In the genomic region with DNA sequence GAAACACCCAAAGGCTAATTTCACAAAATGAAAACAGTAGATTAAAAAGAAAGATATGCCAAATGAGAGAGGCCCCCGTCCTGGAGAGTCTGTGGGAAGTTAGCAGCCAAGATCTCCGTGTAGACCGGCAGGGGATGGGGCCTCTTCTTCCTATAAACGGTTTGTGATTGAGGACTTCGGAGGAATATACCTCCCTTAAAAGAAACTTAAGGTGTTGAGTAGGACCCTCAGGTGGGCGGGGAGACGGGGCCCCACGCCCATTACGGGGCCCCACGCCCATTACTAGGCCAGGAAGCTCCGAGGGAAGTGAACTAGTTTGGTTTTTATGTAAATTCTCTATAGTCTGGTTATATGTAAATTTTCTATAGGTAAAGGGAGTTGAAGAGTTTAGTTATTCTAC, we compare ENCODE assay signal across 13 mouse cellular contexts. TPM values are rescaled to one million over a fixed set of nuclear protein-coding genes. Genes with fewer than 3 reads are reported as not detected.
DNase-seq lines count a peak whose midpoint lies in the region; ATAC-seq and TF ChIP-seq lines count a peak whose summit lies in the region.
"Had no signal": no experiment of that assay in that cellular context is flagged by ENCODE, and none has a peak within 500 bp of the region (broad histone marks: within the 10 kb centered on the region; RNA-seq: fewer than 3 reads in every experiment).

A gene (minus strand): TSS at position 233 of the 400 bp plus-strand sequence.

- peaks cover 62% of the 10 kb centered on the region for H3K27me3 ChIP-seq in midbrain, embryonic 12.5 days
- H3K27me3 ChIP-seq in midbrain, embryonic 14.5 days (ENCODE audit: control insufficient read depth, insufficient read depth, low read length): peaks cover 25% of the 10 kb centered on the region
- peaks cover 71% of the 10 kb centered on the region for H3K27me3 ChIP-seq in embryonic facial prominence, embryonic 10.5 days (replicated peaks; ENCODE audit: low read depth, poor library complexity, severe bottlenecking)
- H3K27me3 ChIP-seq in hindbrain, embryonic 12.5 days: peaks cover 49% of the 10 kb centered on the region

- H3K4me3 ChIP-seq in midbrain, embryonic 12.5 days: no peak within 1 kb of the TSS; the same call in 1 of the 2 replicates
- H3K4me3 ChIP-seq in midbrain, embryonic 14.5 days (replicated peaks; ENCODE audit: low read depth, low read length): no peak within 1 kb of the TSS
- peak within 1 kb of the TSS; percentile 27 for H3K4me3 ChIP-seq in embryonic facial prominence, embryonic 10.5 days
- H3K4me3 ChIP-seq in hindbrain, embryonic 12.5 days: no peak within 1 kb of the TSS
- no peak within 1 kb of the TSS for H3K4me3 ChIP-seq in left cerebral cortex, adult 2 months

- peaks cover 20% of the 10 kb centered on the region for H3K4me1 ChIP-seq in midbrain, embryonic 12.5 days
- peaks cover 9% of the 10 kb centered on the region; the same call in 1 of the 2 replicates for H3K4me1 ChIP-seq in midbrain, embryonic 14.5 days (ENCODE audit: control insufficient read depth, insufficient read depth, low read length)
- peaks cover 18% of the 10 kb centered on the region for H3K4me1 ChIP-seq in embryonic facial prominence, embryonic 10.5 days
- H3K4me1 ChIP-seq in hindbrain, embryonic 12.5 days: peaks cover 12% of the 10 kb centered on the region; the same call in 1 of the 2 replicates

- ATAC-seq in midbrain, embryonic 12.5 days (ENCODE audit: low FRiP score, low read depth): no peak
- ATAC-seq in midbrain, embryonic 14.5 days (ENCODE audit: low FRiP score, low TSS enrichment): no peak
- no peak for ATAC-seq in hindbrain, embryonic 12.5 days (ENCODE audit: low FRiP score)

- no peak for TF ChIP-seq CTCF in left cerebral cortex, adult 2 months (IDR thresholded peaks at IDR 0.05)

- H3K36me3 ChIP-seq in midbrain, embryonic 12.5 days: no peaks in the 10 kb centered on the region
- no peaks in the 10 kb centered on the region for H3K36me3 ChIP-seq in midbrain, embryonic 14.5 days (ENCODE audit: control insufficient read depth, insufficient read depth, low read length)
- H3K36me3 ChIP-seq in embryonic facial prominence, embryonic 10.5 days (replicated peaks): no peaks in the 10 kb centered on the region
- H3K36me3 ChIP-seq in hindbrain, embryonic 12.5 days: no peaks in the 10 kb centered on the region

- no peaks in the 10 kb centered on the region for H3K9me3 ChIP-seq in midbrain, embryonic 12.5 days
- no peaks in the 10 kb centered on the region for H3K9me3 ChIP-seq in midbrain, embryonic 14.5 days (ENCODE audit: control insufficient read depth, low read length)
- H3K9me3 ChIP-seq in embryonic facial prominence, embryonic 10.5 days: no peaks in the 10 kb centered on the region
- H3K9me3 ChIP-seq in hindbrain, embryonic 12.5 days (replicated peaks): no peaks in the 10 kb centered on the region; the same call in 1 of the 2 replicates

- intact Hi-C loops in left cerebral cortex, adult 2 months (cut with DNase I): no loop called here

- peak within 1 kb of the TSS; percentile 35 for H3K4me2 ChIP-seq in midbrain, embryonic 12.5 days (replicated peaks)
- no peak within 1 kb of the TSS; the same call in 1 of the 2 replicates for H3K4me2 ChIP-seq in midbrain, embryonic 14.5 days (ENCODE audit: low read length)
- peak within 1 kb of the TSS; percentile 3; the same call in 1 of the 2 replicates for H3K4me2 ChIP-seq in hindbrain, embryonic 12.5 days (replicated peaks)
- H3K4me2 ChIP-seq: liver, embryonic 11.5 days had no signal

- DNase-seq in midbrain, embryonic 14.5 days: no peak
- no peak for DNase-seq in embryonic facial prominence, embryonic 10.5 days (ENCODE audit: low spot score)
- DNase-seq in naive thymus-derived CD4-positive, alpha-beta T cell, adult 2 months (ENCODE audit: low read depth): peak; percentile 49
- no peak for DNase-seq in left cerebral cortex, adult 2 months (ENCODE audit: extremely low spot score in 1 of 2, low spot score in 2 of 2)
- DNase-seq in layer of hippocampus, postnatal 25 days (ENCODE audit: extremely low spot score in 1 of 2, low spot score in 1 of 2): no peak
- DNase-seq in cerebellum, postnatal 36 days: no peak
- DNase-seq: heart, postnatal 4 days; kidney, postnatal 4 days had no signal

- 10% methylated on average over 11 of the region's 11 CpGs for WGBS in midbrain, embryonic 12.5 days
- WGBS in midbrain, embryonic 14.5 days: 20% methylated on average over 11 of the region's 11 CpGs
- WGBS in embryonic facial prominence, embryonic 10.5 days: 7% methylated on average over 11 of the region's 11 CpGs
- WGBS in hindbrain, embryonic 12.5 days: 9% methylated on average over 11 of the region's 11 CpGs

- no peak within 1 kb of the TSS for H3K27ac ChIP-seq in midbrain, embryonic 12.5 days (replicated peaks)
- H3K27ac ChIP-seq in midbrain, embryonic 14.5 days (replicated peaks; ENCODE audit: low read depth, low read length): no peak within 1 kb of the TSS
- no peak within 1 kb of the TSS for H3K27ac ChIP-seq in embryonic facial prominence, embryonic 10.5 days (replicated peaks)
- H3K27ac ChIP-seq in hindbrain, embryonic 12.5 days: no peak within 1 kb of the TSS
- no peak within 1 kb of the TSS for H3K27ac ChIP-seq in left cerebral cortex, adult 2 months
- H3K27ac ChIP-seq: macrophage had no signal

- 0 out of 2 replicates have a peak within 1 kb of the TSS, but pooled peaks have one; percentile 15 for H3K9ac ChIP-seq in midbrain, embryonic 12.5 days (replicated peaks)
- no peak within 1 kb of the TSS for H3K9ac ChIP-seq in midbrain, embryonic 14.5 days (replicated peaks; ENCODE audit: low read length)
- no peak within 1 kb of the TSS for H3K9ac ChIP-seq in hindbrain, embryonic 12.5 days

RNA-seq across cellular contexts. Expression of the gene that starts here (rescaled TPM):
- polyA plus RNA-seq in midbrain, embryonic 12.5 days (2016; fragmentation: Nextera tagmentation; extraction: Ambion mirVana): not detected in 2 replicates
- not detected in 2 replicates for polyA plus RNA-seq in midbrain, embryonic 14.5 days (2014; fragmentation: Nextera tagmentation; extraction: Ambion mirVana)
- not detected in 2 replicates for polyA plus RNA-seq in embryonic facial prominence, embryonic 10.5 days (2016; fragmentation: Nextera tagmentation; extraction: Ambion mirVana)
- polyA plus RNA-seq in hindbrain, embryonic 12.5 days (2016; fragmentation: Nextera tagmentation; extraction: Ambion mirVana): not detected in 2 replicates
- under 1 TPM; 0.16 to 0.32 TPM for total RNA-seq in left cerebral cortex, adult 2 months (2021)
- under 1 TPM; 0.23 to 0.66 TPM for total RNA-seq in layer of hippocampus, postnatal 25 days (2021)
- total RNA-seq: common myeloid progenitor, adult 5-6 weeks; heart, postnatal 4 days had no signal
- polyA plus RNA-seq: liver, embryonic 11.5 days; macrophage had no signal
